Mouse (Mus musculus) ovary, adult 2 months (tissue): Measurements from ENCODE around the gene Derl2. TPM values are rescaled to one million over a fixed set of nuclear protein-coding genes. Genes with fewer than 3 reads are reported as not detected.

ENCODE experiments used
- polyA plus RNA-seq: library from polyadenylated mRNA; depleted of rRNA; stranded (reverse); fragments of >200 nt; gene quantifications from 2 replicates; pipeline ENCODE4 v1.2.3, GENCODE M21; 2012; rRNA removed

Derl2 gene
- 4.6 and 5.7 TPM in 2 replicates for polyA plus RNA-seq

GRCm38 (mm10) chr11:71019201-71020068, at the start of gene Derl2, which contains the start of gene Mis12:
Gene Derl2 (minus strand): TSS chr11:71019841.
Gene Mis12 (plus strand): TSS chr11:71019611.

GRCm38 (mm10) chr11:71033163-71033761, 13.6 kb upstream of the Derl2 start, which contains the start of gene 6330403K07Rik:
Gene 6330403K07Rik (minus strand): TSS chr11:71033513.

GRCm38 (mm10) chr11:71004316-71004773, 15.3 kb downstream of the Derl2 start, which contains the start of gene Dhx33:
Gene Dhx33 (minus strand): TSS chr11:71004437.

GRCm38 (mm10) chr11:70982557-70983228, 36.9 kb downstream of the Derl2 start, which contains the start of gene C1qbp:
Gene C1qbp (minus strand): TSS chr11:70983026.

GRCm38 (mm10) chr11:70969821-70970559, 49.7 kb downstream of the Derl2 start, which contains the start of the genes Nup88 and Rpain:
Gene Nup88 (minus strand): TSS chr11:70969973.
Gene Rpain (plus strand): TSS chr11:70970213.

Other genes with a start within 250 kb of the Derl2 start
- gene Scimp, start 207.3 kb downstream of the Derl2 start, polyA plus RNA-seq, result 0.83 and 0.85 TPM in 2 replicates
- gene Rabep1, start 175.1 kb downstream of the Derl2 start, polyA plus RNA-seq, result 3.2 and 9.1 TPM in 2 replicates
- gene Nup88, start 49.9 kb downstream of the Derl2 start, polyA plus RNA-seq, result 24.5 and 25.8 TPM in 2 replicates
- gene Rpain, start 49.6 kb downstream of the Derl2 start, polyA plus RNA-seq, result 23.5 and 27.8 TPM in 2 replicates
- gene C1qbp, start 36.8 kb downstream of the Derl2 start, polyA plus RNA-seq, result 270 and 676 TPM in 2 replicates
- 37.5 TPM in 2 replicates for gene Dhx33, start 15.4 kb downstream of the Derl2 start, polyA plus RNA-seq
- 2.0 and 2.9 TPM in 2 replicates for gene Mis12, start 230 bp downstream of the Derl2 start, polyA plus RNA-seq
- 3.8 and 4.0 TPM in 2 replicates for gene 6330403K07Rik, start 13.7 kb upstream of the Derl2 start, polyA plus RNA-seq
- 0.05 TPM in 2 replicates for gene Nlrp1a, start 124.9 kb upstream of the Derl2 start, polyA plus RNA-seq
- gene Nlrp1b, start 210.9 kb upstream of the Derl2 start, polyA plus RNA-seq, result 0.09 and 0.15 TPM in 2 replicates